Mouse (Mus musculus) lung, embryonic 14.5 days (tissue): ENCODE data around the gene Mrnip. TPM values are rescaled to one million over a fixed set of nuclear protein-coding genes. Genes with fewer than 3 reads are reported as not detected.

Experiments
- ATAC-seq: fragments of 200-750 bp; cut with Nextera tagmentation; 2 replicates; pipeline ENCODE4 v1.8.0; 2017; ENCODE audit warnings: mild to moderate bottlenecking, moderate TSS enrichment, moderate library complexity; ENCODE audit not compliant: insufficient read depth
- DNase-seq: peaks from one replicate; pipeline ENCODE4 v3.0.0-alpha.2; 2015
- H3K27ac ChIP-seq: fragments of 300-500 bp; sonication (generic); 2 replicates; pipeline ENCODE4 v1.5.1; 2014; ENCODE audit warnings: low read depth, mild to moderate bottlenecking, moderate library complexity
- H3K27me3 ChIP-seq: fragments of 300-500 bp; sonication (generic); 2 replicates; pipeline ENCODE4 v1.6.1; 2014; ENCODE audit warnings: low read length, control low read depth; ENCODE audit not compliant: insufficient read depth
- H3K36me3 ChIP-seq: fragments of 300-500 bp; sonication (generic); 2 replicates; pipeline ENCODE4 v1.6.1; 2014; ENCODE audit warnings: control low read depth; ENCODE audit not compliant: insufficient read depth
- H3K4me1 ChIP-seq: fragments of 300-500 bp; sonication (generic); 2 replicates; pipeline ENCODE4 v1.6.1; 2014; ENCODE audit warnings: antibody characterized with exemption, control low read depth; ENCODE audit not compliant: insufficient read depth
- H3K4me2 ChIP-seq: fragments of 300-500 bp; sonication (generic); 2 replicates; pipeline ENCODE4 v1.6.1; 2014; ENCODE audit warnings: mild to moderate bottlenecking
- H3K4me3 ChIP-seq: fragments of 300-500 bp; sonication (generic); 2 replicates; pipeline ENCODE4 v1.5.1; 2014; ENCODE audit warnings: low read depth, low read length
- H3K9ac ChIP-seq: fragments of 300-500 bp; sonication (generic); 2 replicates; pipeline ENCODE4 v1.6.1; 2014
- H3K9me3 ChIP-seq: fragments of 300-500 bp; sonication (generic); 2 replicates; pipeline ENCODE4 v1.6.1; 2016; ENCODE audit warnings: low read depth, low read length, control low read depth
- CTCF ChIP-seq: IDR thresholded peaks from 2 replicates; pipeline ENCODE4 v1.5.1; 2016; ENCODE audit warnings: antibody characterized with exemption, low read depth
- WGBS: fragments of 180-500 bp; shearing (Covaris S2); extraction: QIAGEN DNeasy Blood & Tissue Kit; methylation state at CpG from one replicate; pipeline ENCODE4 v1.1.7; 2014; 5-methylcytosine and 5-hydroxymethylcytosine counted together
- polyA plus RNA-seq: library from polyadenylated mRNA; unstranded; fragments of >200 nt; fragmentation: Nextera tagmentation; extraction: Ambion mirVana; gene quantifications from 2 replicates; pipeline ENCODE4 v1.2.1, GENCODE M21; 2014

Mrnip gene
- polyA plus RNA-seq, 1 experiment from 2014 or later, result 18.4 TPM

DNA sequence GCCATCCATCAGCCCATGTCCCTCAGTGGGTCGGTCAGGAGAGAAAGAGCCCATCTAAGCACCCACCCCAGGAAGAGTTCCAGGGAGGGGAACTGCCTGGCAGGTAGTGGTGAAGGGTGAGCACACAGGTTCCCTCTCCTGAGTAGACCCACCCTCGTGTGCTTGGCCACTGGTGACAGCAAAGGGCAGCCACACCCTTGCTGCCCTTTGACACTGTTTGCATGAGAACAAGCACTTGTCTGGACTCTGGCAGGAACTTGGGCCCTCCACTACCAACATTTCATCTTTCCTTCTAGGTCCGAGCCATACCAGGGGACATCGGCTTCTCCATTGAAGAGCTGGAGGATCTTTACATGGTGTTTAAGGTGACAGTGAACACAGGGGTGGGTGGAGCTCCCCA lies 14.9 kb upstream of the Mrnip start:
- H3K36me3 ChIP-seq, result peaks cover 88% of the 10 kb centered on the region
- TF ChIP-seq CTCF, result no peak
- no peaks in the 10 kb centered on the region for H3K27me3 ChIP-seq
- H3K4me1 ChIP-seq, result no peaks in the 10 kb centered on the region
- no peaks in the 10 kb centered on the region for H3K9me3 ChIP-seq
- no peak overlapping the region for H3K4me3 ChIP-seq
- WGBS, result 67% methylated on average over 4 of the region's 4 CpGs
- ATAC-seq (no peak), DNase-seq (no peak)
- H3K4me2 ChIP-seq, result no peak overlapping the region
- no peak overlapping the region for H3K27ac ChIP-seq
- no peak overlapping the region for H3K9ac ChIP-seq

DNA sequence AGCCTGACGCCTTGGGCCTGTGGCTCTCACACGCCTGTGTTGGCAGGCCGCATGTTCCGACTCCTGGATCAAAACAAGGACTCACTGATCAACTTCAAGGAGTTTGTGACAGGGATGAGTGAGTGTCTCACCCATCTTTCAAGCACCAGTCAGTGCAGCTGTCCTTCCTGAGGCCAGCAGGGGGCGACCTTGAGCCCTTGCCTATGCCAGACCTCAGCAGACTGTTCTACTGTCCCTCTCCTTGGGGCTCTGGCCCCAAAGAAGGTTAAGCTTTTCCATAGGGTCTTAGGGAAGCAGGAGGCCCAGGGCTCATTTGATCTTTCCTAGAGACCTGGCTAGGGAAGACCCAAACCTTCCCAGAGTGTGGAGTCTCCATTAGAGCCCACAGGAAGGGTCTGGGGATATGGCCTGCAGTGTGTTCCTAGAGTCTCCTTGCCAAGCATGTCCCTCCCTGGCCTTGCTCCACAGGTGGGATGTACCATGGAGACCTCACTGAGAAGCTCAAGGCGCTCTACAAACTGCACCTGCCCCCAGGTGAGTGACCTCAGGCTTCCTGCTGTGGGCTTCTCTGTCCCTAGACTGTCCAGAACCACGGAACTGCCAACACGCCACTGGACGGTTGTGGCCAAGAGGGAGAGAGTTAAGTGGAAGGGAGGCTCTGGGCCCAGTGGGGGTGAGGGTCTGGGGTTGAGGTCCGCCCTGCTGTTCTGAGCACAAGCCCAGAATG lies 12.5 kb upstream of the Mrnip start:
- peaks cover 86% of the 10 kb centered on the region for H3K36me3 ChIP-seq
- H3K27ac ChIP-seq, result peak overlapping the region; percentile 58; the same call in 1 of the 2 replicates
- 69% methylated on average over 10 of the region's 10 CpGs for whole genome bisulfite sequencing
- ATAC-seq (peak; percentile 51; the same call in 1 of the 2 replicates), DNase-seq (peak; percentile 83)
- peak; percentile 95 for TF ChIP-seq CTCF
- H3K9me3 ChIP-seq, result no peaks in the 10 kb centered on the region
- no peaks in the 10 kb centered on the region for H3K4me1 ChIP-seq
- H3K9ac ChIP-seq, result no peak overlapping the region
- no peak overlapping the region for H3K4me2 ChIP-seq
- no peak overlapping the region for H3K4me3 ChIP-seq
- no peaks in the 10 kb centered on the region for H3K27me3 ChIP-seq

DNA sequence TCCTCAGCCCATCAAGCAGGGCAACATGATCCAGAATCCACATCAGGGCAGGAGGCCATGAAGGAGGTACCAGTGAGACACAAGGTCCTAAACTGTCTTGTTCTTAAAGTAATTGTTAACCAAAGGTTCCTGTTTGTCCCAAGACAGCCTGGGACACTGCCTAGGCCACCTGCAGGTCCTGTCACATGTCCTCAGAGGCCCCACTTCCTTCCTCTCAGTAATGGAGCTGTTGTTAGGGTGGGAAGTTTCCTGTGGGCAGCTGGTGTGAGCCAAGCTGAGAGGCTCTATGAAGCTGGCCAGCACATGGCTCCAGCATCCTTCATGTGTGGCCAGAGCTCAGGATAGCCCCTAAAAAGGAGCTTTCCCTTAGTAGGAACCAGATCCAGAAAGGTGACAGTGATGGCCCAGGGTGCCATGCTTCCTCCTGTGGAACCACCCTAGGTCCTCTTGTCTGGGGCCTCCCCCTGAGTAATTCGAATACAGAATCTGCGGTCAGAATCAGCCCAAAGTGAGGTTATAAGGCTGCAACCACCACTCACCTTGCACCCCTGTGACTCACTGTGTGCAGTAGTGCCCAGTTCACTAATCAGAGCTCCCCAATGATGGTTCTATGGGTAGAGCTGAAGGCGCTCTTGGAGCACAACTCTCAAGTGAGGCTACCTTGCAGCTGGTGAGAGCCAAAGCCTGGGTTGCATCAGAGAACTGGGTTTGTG lies 11.8 kb upstream of the Mrnip start:
- Histone ChIP-seq H3K36me3 (peaks cover 80% of the 10 kb centered on the region), H3K4me1 (no peaks in the 10 kb centered on the region)
- no peak for ATAC-seq

DNA sequence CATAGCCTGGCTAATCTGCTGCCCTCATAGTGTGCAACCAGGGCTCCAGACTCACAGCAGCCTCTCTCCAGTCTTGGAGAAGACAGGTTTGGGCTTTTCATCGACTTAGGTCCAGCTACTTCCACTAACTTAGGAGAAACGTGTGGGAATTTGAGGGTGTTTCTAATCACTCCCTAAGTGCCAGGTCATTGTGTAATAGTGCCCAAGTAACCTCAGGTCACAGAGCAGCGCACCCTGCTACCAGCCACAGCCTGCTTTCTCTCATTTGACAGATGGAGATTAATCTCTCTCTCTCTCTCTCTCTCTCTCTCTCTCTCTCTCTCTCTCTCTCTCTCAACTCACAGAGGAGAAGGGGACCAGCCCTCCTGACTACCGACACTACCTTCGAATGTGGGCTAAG lies 5.9 kb upstream of the Mrnip start:
- Histone ChIP-seq H3K9me3 (no peaks in the 10 kb centered on the region), H3K4me1 (no peaks in the 10 kb centered on the region), H3K9ac (no peak overlapping the region), H3K4me2 (no peak overlapping the region), H3K36me3 (peaks cover 63% of the 10 kb centered on the region), H3K27ac (no peak overlapping the region), H3K27me3 (no peaks in the 10 kb centered on the region), H3K4me3 (no peak overlapping the region)
- ATAC-seq (no peak), DNase-seq (no peak)
- 74% methylated on average over 5 of the region's 5 CpGs for WGBS
- no peak for TF ChIP-seq CTCF

More for the DNA sequence above, 11.8 kb upstream of the Mrnip start:
- Histone ChIP-seq H3K9me3 (no peaks in the 10 kb centered on the region), H3K9ac (no peak overlapping the region), H3K27me3 (no peaks in the 10 kb centered on the region), H3K4me2 (no peak overlapping the region), H3K27ac (peak overlapping the region; percentile 58; the same call in 1 of the 2 replicates), H3K4me3 (no peak overlapping the region)
- peak; percentile 21 for DNase-seq
- no peak for TF ChIP-seq CTCF
- 94% methylated on average over 3 of the region's 3 CpGs for WGBS

DNA sequence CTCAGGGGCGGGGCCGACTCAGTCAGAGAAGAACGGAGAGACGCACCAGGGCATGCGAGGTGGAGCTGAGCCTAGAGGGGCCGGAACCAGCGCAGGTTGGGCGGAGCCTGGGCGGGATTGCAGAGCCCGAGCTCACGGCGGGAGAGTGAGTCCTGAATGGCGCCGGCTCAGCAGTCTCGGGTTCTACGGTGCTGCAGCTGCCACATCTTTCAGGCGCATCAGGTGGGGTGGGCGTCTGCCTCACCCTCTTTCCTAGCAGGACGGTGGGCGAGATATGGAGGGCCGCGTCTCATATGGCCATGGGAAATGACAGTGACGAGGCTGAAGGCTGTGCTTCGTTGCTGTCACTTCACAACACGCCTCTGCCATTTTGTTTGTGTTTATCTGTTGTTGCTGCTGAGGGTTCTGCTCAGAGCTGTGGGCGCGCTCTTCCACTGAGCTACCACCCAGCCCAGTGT lies 515 bp downstream of the Mrnip start:
- no peak for TF ChIP-seq CTCF
- Histone ChIP-seq H3K9ac (peak overlapping the region; percentile 80), H3K27me3 (no peaks in the 10 kb centered on the region), H3K9me3 (no peaks in the 10 kb centered on the region), H3K27ac (peak overlapping the region; percentile 67), H3K36me3 (peaks cover 33% of the 10 kb centered on the region), H3K4me2 (peak overlapping the region; percentile 73), H3K4me3 (peak overlapping the region; percentile 69), H3K4me1 (0 out of 2 replicates have a peak, but pooled peaks cover 5% of the 10 kb centered on the region)
- ATAC-seq (peak; percentile 100), DNase-seq (peak; percentile 100)
- under 1% methylated on average over 27 of the region's 27 CpGs for WGBS

DNA sequence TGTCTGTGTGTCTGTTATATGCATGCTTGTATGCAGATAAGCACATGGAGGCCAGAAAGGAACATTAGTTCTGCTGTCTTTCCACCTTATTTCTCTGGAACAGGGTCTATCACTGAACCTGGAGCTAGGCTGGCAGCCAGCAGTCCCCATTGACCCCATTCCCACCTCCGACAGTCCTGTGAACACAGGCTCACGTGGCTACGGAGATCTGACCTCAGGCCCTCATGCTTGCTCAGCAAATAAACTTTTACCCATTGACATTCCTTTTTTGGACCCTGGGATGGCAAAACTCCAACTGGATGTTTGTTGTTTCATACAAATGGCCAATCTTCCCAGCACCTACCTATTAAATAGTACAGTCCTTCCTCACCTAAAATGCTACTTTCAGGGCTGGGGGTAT lies 2.1 kb downstream of the Mrnip start:
- Histone ChIP-seq H3K9ac (no peak overlapping the region), H3K36me3 (peaks cover 18% of the 10 kb centered on the region; the same call in 1 of the 2 replicates), H3K4me1 (0 out of 2 replicates have a peak, but pooled peaks cover 5% of the 10 kb centered on the region), H3K27me3 (no peaks in the 10 kb centered on the region), H3K4me2 (no peak overlapping the region), H3K27ac (no peak overlapping the region), H3K4me3 (no peak overlapping the region), H3K9me3 (no peaks in the 10 kb centered on the region)
- ATAC-seq (no peak), DNase-seq (no peak)
- WGBS, result 49% methylated on average over 3 of the region's 3 CpGs
- no peak for TF ChIP-seq CTCF

DNA sequence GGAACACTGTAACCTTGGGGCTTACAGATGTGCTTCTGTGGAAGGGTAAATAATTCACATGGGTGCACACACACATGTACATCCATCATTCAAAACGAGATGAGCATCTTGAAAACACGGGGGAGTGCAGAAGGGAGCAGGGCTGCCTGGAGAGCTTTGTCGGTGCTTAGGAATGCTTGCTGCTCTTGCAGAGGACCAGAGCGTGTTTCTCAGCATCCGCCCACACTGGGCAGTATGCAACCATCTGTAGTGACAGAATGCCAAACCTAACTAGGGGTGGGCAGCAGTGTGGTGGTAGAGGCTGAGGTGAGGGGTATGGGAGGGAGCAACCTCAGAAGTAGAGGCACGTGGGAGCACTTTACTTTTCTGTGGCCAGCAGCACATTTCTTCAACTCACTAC lies 2.9 kb downstream of the Mrnip start:
- Histone ChIP-seq H3K4me2 (no peak overlapping the region), H3K4me1 (0 out of 2 replicates have a peak, but pooled peaks cover 5% of the 10 kb centered on the region), H3K36me3 (peaks cover 13% of the 10 kb centered on the region; the same call in 1 of the 2 replicates), H3K9me3 (no peaks in the 10 kb centered on the region), H3K27ac (no peak overlapping the region), H3K27me3 (no peaks in the 10 kb centered on the region), H3K4me3 (no peak overlapping the region), H3K9ac (no peak overlapping the region)
- TF ChIP-seq CTCF, result no peak
- DNase-seq (no peak), ATAC-seq (no peak)
- 66% methylated on average over 6 of the region's 6 CpGs for WGBS
